Mouse (Mus musculus) adrenal gland, postnatal 36 days (tissue): Measurements from ENCODE around the gene Prodh2. TPM values are rescaled to one million over a fixed set of nuclear protein-coding genes. Genes with fewer than 3 reads are reported as not detected.
"Not testable (repeated sequence)": the region's sequence is repeated elsewhere in the genome, so short reads cannot be mapped to it uniquely, and the experiment has no call there.

Source experiments
- DNase-seq, 2 experiments: peaks; one replicate each; pipeline ENCODE4 v3.0.0; 2021; ENCODE audit warnings: mixed read lengths in 1 of 2
- long read RNA-seq, 2 experiments: library from polyadenylated mRNA; stranded (forward); transcript quantifications; one replicate each; pipeline ENCODE4 v2.0.0; 2021; ENCODE audit warnings: borderline sequencing depth in 2 of 2
- total RNA-seq, 2 experiments: library from RNA; stranded (reverse); gene quantifications; 2 replicates each; pipeline ENCODE4 v1.2.3; 2021

The Prodh2 gene
- under 1 TPM in 1 of 2 experiments, not detected in 1; 0.53 TPM for total RNA-seq
- long read RNA-seq, experiment 1 = 0 reads
- long read RNA-seq, experiment 2 = 0 reads

DNA sequence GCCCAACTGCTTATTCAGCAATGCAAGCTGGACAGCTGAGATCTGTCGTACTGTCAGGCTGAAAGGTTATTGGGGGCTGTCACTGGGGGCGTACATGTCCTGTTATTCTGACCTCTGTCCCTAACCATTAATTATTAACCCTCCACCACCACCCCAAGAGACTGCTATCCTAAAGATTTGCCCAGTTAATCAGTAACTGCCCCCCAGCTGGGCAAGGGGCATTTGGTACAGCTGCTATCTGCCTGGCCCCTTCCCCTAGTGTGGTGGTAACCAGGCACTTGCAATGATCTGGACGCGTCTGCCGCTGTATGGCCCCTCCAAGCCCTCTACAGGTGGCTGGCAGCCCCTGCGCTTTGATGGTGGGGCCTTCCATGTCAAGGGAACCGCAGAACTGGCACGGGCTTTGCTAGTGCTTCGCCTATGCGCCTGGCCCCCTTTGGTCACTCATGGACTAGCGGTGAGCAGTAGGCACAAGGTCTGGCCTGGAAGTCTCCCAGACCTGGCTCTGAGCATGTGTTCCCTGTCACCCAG lies at the start of gene Prodh2:
TSS of gene Prodh2 (plus strand) at position 222 of the 531 bp plus-strand sequence.
- DNase-seq = no peak

DNA sequence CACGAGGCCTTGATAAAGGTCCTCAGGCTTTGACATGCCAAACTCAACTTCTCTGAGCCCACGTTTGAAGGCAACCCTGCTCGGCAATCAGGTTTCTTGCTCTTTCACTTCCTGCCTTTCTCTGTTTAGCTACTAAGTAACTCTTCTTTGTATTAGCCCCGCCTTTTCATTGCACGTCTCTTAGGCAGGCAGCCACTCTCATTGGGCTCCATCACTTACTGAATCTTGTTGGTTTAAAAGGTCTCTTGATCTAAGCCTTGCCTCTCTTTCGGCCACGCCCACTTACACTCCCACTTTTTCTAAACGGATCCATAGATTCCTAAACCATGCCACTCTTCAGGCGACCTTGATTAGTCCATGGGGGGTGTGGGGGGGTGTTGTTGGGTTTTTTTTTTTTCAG lies 49.7 kb upstream of the Prodh2 start:
- no peak for DNase-seq

DNA sequence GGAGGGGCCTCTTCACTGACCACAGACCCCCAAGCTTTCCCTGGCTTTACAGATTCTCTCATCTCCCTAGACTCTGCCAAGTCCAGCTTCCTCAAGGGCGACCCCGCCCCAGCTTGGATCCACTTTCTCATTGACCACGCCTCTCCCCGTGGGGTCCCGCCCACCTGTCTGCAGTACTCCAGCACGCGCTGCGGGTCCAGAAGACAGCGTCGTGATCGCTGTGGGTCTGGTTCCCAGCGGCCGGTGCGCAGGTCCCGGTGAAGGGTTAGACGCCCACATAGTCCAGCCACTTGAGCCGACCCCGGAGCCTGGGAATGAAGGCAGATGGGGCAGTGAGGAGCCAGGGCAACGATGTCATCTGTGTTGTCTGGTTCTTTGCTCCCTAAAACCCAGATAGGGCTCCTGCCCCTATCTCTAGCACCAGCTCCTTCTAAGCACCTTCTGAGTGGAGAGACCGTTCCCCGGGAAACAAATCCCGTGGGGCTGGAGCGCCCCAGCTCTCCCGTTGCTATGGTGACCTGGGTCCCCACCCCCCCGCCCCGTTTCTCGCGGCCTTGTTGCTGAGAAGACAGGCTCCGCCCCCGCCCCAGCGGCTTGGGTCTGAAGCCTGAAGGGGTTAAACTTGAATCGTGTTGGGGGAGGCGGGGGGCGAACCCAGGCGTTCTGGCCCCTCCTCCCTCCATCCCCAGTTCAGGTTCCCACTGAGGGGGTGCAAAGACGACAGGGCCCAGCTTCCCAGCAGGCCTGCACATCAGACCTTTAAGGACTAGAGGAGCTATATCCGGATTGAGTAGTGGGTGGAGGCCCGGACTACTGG lies 49.1 kb upstream of the Prodh2 start:
- DNase-seq = peak; percentile 74

DNA sequence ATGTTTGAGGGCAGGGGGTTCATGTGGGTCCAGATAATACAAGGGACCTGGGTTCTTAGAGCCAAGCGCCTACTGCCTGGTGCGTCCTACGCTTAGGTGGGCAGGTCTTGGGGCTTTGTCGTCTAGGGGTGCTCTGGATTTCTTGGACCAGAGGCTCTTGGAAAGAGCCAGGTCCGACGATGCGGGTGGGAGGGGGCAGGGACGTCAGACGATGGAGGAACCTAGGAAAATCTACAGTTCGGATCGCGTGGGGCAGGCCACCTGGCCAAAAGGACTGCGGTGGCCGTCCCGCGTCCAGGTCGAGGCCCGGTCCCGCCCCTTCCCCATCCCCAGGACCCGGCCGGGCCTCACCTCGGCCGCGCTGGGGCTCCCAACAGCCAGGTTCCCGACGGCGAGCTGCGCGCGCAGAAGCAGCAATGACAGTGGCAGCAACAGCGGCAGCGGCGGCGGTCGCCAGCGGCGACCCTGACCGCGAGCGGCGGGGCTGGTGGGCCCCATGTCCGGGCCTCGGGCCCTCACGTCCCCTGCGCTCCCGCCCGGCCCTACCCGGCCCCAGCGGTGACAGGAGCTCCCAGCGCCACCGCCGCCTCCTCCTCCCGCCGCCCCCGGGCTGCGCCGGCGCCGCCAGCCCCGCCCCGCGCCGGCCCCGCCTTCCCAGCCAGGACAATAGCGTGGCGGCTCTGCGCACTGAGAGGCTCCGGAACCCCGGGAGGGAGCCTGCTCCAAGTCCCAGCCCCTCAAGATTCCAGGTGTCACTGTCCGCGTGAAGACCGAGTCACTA lies 48.3 kb upstream of the Prodh2 start, which contains the start of gene Aplp1:
TSS of gene Aplp1 (minus strand) at position 565 of the 781 bp plus-strand sequence.
- DNase-seq = peak; percentile 75 to 86

DNA sequence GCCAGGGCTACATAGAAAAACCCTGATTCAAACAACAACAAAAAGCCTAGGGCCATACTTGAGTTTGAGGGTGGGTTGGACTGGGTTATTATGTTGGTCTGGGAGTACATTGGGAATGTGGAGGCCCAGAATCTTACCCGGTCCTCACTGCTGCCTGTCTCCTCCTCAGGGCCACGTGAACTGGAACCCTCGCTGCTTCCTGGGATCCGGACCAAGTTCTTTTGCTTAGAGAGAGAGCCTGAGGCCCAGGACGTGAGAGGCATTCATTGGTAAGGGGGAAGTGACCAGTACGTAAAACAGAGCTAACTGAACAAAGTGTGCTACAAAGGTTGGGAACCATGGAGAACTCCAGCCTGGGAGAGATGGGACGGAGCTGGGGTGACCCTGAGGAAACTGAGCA lies 43.2 kb upstream of the Prodh2 start:
- no peak for DNase-seq

DNA sequence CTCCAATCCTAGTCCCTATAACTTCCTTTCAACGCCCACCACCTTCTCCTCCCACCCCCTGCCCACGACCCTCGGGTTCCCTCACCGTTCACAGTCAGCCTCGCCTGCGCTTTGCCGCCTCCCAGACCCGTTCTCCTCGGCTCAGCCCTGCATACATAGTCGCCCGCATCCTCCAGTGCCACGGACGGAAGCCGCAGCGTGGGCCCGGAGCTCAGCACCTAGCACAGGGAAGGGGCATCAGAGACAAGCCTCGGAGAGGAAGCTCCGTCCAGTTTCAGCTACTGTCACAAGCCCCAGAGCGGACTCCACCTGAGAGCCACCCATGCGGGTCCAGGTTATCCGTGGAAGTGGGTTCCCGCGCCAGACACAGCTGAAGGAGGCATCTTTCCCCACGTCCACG lies 40.1 kb upstream of the Prodh2 start:
- DNase-seq = no peak

DNA sequence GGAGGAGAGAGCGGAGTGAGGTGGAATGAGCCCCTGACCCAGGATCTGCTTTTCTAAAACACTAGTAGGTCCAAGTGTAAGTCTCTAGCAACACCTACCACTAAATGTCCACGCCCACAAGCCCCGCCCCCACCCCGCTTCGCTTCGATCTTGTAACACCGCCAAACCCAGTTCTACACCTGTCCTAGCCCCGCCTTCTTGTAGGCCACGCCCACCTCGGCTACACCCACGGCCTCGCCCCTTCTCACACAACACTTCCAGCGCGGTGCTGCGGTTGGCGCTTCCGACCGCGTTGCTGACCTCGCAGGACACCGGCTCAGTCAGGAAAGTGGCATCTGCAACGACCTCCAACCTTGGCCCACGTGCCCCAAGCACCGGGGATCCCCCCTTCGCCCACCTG lies 39.7 kb upstream of the Prodh2 start:
- no peak for DNase-seq

DNA sequence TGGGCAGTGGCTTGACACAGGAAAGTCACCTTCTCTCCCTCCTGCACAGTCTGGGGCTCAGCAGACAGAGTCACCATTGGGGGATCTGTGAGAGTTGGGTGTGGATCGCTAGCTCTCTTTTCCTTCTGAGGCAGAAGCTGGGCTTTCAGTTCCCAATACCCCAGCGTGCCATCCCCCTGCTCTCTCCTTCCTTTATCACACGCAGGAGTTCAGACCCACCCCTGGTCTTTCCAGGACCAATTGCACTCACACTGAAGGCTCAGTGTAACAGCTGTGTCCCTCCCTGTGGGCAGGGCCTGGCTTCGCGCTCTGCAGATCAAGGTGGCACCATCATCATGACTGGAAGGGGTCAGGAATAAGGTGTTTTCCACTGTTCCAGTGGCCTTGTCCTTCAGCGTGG lies 39.2 kb upstream of the Prodh2 start:
- DNase-seq = no peak

DNA sequence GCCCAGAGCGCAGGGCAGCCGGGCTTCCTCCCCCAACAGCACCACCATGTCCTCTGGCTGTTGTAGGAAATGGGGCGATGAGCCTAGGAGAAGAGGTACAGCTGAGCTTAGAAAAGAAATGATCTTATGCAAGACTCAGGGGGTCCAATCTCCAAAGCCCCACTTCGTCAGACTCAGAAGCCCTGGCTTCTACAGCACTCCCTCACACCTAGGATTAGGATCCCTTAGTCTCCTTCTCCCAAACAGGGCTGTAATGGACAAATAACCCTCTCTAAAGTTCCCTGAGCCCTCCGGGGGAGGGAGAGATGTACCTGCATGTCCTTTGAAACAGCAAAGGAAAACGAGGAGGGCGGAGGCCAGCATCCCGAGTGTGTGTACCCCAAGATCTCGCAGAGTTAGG lies 36.9 kb upstream of the Prodh2 start:
- no peak for DNase-seq

DNA sequence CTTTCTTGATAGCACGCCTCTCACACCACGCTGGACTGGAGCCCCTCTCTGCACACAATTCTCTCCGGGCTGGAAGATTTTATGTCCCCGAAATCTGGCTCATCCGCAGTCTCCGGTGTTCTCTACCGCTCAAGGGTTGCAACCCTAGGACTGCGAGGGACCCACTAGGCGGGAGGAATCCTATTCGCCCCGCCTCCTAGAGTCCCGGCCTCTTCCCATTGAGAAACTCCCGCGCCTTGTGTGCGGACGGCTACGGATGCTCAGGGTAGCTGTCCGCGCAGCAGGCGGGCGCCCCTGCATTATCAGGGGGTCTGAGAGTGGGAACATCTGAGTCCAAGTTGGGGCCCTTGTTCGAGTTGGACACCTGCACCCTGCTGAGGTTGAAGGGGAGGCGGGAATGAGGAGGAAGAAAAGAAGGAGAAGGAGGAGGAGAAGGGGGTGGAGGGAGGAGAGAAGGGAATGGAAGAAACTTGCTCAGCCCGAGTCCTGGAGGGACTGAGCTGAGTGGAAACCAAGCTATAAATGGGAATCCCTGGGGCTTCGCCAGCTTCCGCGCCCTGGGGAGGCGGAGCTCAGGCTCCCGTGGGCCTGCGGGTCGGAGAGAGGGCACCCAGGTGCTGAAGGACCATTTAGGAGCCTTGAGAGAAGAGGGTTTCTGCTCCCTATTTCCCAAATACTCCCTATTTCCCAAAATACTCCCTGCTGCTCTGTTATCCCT lies 36.4 kb upstream of the Prodh2 start:
- DNase-seq = no peak

DNA sequence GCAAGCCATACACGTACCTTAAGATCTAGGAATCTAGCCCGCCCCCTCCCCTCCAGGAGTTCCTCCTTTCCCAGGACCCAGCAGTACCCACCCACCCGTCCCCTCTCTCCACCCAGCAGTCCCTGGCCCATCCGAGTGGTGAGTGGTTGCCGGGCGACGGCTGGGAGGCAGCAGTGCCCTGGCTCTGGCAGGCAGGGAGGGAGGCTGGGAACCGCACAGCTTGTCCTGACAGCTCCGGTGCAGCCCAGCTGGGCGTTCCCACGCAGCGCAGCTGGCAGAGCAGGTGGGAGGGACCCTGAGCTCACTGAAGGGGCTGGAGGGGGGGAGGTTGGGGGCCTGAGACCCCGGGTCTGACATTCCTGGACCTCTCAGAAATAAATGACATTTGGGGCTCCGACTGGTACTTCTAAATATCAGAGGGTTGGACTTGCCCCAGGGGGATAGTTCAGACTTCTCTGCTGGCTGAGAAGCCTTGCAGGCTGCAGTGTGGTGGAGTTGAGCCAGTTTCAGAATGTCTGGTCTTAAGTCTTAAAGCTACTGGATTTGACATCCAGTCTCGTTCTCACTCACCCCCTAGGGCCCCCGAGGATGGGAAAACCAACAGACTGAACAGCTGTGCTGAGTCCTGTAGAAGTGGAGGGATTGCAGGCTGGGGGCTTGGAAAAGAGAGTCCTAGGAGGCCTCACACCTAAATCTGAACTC lies 35.6 kb upstream of the Prodh2 start, which contains the start of the genes Kirrel2 and Nphs1:
TSS of gene Kirrel2 (minus strand) at position 62 of the 702 bp plus-strand sequence.
TSS of gene Nphs1 (plus strand) at position 687 of the 702 bp plus-strand sequence.
- DNase-seq = no peak

DNA sequence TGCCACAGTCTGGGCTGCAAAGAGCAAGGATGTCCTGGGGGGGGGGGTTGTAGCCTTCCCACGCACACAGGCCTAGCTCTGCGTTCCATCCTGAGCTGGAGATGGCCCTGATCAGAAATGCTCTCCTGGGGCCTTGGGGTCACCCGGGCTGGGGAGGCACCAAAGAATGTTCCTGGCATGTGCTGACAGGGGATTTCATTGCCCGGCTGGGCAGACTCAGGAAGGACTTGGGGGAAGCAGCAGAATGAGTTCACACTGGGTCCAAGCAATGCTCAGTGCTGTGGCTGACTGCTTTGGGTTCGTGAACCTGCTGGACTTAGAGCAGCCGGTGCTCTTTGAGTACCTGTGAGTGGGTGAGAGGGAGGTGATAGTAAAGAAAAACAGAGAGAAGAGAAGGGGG lies 33.9 kb upstream of the Prodh2 start:
- no peak for DNase-seq

DNA sequence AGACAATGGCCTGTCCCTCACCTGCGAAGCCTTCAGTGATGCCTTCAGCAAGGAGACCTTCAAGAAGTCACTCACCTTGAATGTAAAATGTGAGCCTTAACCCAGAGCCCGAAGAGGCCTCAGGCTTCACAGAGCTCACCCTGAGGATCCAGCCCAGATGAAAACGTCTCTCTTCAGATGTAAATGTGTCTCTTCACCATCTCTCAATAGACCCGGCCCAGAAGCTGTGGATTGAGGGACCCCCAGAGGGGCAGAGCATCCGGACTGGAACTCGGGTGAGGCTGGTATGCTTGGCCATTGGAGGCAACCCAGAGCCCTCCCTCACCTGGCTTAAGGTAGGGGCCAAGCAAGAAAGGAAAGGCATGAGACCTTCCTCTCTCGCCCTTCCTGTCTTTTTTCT lies 29.9 kb upstream of the Prodh2 start:
- DNase-seq = no peak

DNA sequence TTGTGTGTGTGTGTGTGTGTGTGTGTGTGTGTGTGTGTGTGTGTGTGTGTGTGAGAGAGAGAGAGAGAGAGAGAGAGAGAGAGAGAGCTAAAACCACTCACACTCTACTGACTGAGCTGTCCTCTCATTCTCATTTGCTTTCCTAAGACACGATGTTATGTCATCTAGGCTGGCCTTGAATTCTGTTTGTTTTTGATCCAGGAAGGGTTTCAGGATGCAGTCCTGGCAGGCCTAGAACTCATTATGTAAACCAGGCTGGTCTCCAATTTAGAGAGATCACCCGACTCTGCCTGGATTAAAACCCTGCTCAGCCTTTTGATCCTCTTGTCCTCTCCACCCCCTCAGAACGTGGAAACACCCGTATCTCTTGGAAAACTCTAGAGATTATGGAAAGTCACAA lies 29.4 kb upstream of the Prodh2 start:
- no peak for DNase-seq

DNA sequence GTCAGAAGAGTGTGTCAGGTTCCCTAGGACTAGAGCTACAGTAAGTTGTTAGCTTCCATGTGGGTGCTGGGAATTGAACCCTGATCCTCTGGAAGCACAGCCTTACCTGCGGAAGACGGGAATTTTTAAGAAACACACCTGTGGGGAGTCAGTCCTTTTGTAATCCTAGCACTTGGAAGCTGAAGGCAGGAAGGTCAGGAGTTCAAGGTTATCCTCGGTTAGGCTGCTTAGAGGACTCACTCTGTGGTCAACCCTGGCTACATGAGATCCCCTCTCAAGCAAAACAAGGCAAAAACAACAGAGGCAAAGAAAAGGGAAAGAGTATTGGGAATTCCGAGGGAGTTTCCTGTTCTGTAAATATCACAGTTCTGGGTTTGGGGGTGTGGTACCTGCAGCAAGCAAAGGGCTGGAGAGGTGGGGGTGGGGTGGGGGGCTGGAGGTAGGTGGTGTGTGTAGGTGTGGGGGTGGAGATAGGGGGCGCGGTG lies 28.6 kb upstream of the Prodh2 start:
- no peak for DNase-seq

DNA sequence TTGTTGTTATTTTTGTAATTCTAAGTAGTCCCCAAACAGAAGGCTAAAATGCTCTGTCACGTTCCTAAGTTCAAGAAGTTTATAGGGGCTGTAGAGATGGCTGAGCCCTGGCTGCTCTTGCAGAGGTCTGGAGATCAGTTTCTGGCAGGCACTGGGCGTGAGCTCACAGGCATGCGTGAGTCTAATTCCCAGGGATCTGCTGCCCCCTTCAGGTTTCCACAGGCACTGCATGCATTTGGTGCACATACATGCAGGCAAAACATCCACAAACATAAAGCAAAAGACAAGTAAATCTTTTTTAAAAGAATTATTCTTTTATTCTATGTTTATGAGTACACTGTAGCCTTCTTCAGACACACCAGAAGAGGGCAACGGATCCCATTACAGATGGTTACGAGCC lies 21.0 kb upstream of the Prodh2 start:
- peak; percentile 62 to 64 for DNase-seq

DNA sequence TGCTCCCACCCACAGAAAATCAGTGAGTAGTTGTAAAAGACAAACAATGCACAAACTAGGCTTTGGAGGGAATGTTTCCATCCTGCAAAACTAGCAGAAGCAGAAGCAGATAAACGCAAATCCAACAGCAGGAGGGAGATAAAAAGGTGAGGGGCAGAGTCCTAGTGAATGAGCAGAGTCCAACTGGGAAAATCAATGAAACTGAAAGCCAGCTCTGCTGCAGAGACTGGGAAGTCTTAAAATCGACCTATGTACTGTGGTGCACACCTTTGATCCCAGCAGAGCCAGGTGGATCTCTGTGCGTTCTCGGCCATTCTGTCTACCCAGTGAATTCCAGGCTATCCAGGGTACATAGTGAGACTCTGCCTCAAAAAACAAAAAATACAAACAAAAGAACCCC lies 18.4 kb upstream of the Prodh2 start:
- DNase-seq = no peak

DNA sequence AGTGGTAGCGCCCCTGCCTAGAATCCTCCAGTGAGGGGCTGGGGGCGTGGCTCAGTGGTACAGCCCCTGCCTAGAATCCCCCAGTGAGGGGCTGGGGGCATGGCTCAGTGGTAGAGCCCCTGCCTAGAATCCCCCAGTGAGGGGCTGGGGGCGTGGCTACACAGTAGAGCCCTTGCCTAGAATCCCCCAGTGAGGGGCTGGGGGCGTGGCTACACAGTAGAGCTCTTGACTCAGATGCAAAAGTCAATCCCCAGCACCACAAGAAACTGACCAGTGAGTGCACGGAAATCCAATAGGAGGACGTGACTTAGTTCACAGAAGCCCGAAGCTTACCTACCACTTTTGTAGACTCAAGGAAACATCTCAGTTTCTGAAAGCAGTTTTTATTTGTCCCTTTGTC lies 17.3 kb upstream of the Prodh2 start:
- DNase-seq = not testable (repeated sequence)

DNA sequence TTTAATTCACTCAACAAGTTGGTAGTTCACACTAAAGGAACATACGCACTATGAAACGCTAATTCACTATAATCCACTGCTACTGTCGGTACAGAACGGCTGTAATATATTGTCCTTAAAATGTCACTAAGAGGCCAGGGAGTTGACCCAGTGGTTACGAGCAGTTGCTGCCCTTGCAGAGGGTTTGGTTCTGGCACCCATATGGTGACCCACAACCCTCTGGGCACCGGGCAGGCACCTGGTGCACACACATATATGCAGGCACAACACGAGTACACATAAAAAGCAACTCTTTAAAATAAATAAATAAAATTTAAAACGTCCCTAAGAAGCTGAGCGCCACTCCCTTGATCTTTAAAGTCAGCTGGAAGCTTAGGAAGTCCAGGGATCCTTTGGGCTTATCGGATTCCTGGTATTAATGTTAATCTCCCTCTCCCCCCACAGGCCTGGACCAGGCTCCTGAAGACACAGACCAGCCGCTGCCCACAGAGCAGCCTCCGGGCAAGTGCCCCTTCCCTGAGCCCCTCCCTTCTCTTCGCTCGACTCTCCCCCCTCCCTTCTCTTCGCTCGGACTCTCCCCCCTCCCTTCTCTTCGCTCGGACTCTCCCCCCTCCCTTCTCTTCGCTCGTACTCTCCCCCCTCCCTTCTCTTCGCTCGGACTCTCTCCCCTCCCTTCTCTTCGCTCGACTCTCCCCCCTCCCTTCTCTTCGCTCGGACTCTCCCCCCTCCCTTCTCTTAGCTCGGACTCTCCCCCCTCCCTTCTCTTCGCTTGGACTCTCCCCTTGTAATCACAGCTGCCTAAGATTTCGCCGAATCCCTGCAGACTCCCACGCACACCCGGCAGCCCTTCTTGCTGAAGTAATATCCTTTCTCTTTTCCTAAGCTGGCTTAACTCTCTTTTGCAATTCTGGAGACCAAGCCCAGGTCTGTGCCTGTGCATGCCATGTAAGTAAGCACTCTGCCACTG lies 15.7 kb upstream of the Prodh2 start:
- no peak for DNase-seq

DNA sequence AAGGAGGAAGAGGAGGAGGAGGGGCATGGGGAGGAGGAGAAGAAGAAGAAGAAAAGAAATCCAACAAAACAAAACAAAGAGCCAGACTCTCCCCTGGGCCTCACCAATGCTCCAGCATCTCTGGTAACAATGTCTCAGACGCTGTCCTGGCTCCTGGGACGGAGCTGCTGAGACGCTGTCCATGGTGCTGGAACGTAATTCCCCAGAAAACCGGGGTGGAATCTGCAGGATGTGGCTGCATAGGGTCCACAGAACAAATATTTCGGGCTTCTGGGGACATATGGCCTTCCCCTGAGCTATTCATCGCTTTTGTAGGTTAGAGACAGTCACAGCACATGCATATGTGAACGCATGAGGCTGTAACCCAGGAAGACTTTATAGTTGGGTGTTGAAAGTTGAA lies 9.2 kb upstream of the Prodh2 start:
- DNase-seq = peak; percentile 37 to 53
